Mouse (Mus musculus): ENCODE measurements at regions not wholly inside any gene's neighbourhood (a gene's known extent, or its start where the extent isn't known, plus 50 kb on each side); places are given as distances from the start of the nearest gene placed in this dataset.
"Not testable (repeated sequence)": the region's sequence is repeated elsewhere in the genome, so short reads cannot be mapped to it uniquely, and the experiment has no call there.

- TF ChIP-seq EP300, CTCF (IDR thresholded peaks at IDR 0.05): not testable (repeated sequence)
These were observed 1191.1 kb upstream of the 1700008P02Rik start for GRCm38 (mm10) chr3:7811301-7811700.
